Mouse (Mus musculus): ENCODE data around the gene Pea15a.

Pea15a gene

DNA sequence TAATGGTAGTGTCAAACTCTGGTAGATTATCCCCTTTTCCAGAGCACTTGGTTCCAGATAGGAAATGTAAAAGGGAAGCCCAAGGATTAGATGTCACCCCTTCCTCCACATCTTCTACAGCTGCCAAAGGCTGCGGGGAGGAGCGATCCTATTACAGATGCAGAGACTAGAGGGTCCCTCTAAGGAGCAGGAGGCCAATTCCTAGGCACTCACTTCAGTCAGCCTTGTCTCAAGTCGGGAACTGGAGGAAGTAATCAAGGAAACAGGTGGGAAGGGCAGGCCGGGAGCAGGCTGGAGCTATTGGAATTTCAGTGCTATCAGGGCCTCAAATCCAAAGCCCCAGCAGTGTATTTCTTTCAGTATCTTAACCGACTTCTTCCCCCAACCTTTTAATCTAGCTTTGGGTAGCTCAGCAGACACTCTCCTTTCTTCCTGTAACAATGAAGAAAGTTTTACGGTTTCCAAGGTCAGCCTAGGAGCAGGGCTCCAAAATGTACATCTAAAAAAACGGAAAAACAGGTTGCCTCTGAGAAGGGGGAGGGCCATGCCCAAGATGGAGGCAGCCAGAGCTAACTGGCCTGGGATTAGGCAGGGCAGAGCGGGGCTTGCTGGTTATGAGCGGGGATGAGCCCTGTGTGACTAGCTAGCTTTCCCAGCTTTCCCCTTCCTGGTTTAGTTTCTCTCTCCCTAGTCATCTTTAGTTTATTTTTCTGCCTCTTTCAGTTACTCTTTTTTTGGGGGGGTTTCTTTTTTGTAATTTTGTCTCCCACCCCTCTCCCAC, 2.4 kb downstream of the Pea15a start:
- DNase-seq: peak; percentile 53 to 54

DNA sequence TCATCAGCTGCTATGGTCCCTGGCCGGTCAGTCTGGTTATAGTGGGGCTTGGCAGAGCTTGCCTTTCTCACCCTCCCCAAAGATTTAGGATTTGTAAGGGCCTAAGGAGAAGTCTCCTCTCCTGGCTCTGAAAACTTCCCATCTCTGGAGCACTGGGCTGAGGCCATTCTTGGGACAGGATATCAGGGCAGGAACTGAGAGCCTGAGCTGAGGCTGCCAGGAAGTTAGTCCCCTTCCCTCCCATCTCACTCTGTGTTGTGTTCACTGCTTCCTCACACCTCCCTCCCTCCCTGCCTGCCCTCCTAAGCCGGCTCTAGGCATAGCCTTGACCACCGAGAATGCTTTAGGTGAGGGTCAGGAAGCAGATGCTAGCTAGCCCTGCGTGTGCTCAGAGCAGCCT, 3.0 kb downstream of the Pea15a start:
- peak; percentile 38 to 42 for DNase-seq

DNA sequence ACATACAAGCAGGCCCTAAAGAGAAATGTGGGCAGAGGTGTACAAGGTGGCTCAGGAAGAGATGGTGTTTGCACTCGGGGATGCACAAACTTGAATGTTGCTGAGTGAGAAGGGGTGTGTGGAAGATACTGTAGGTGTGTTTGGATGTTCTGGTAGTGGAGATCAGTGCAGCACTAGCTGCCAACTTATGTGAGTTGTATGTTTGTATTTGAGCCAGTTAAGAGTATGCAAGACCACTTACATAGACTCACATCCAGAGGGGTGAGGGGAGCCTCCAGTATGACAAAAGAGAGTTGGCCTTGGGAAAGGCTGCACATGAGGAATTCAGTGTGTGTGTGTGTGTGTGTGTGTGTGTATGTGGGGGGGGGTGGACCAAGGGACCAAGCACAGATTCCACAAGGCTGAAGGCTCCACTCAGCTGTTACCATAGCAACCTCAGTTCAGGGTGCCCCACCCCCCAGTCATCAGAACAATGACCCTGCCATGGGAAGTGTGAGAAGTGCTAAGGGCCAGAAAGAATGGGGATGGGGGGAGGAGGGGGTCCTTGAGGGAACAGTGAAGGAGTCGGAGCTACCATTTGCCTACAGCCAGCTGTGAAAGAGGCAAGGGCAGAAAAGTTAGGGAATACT, 3.6 kb downstream of the Pea15a start:
- DNase-seq: peak; percentile 50 to 59

DNA sequence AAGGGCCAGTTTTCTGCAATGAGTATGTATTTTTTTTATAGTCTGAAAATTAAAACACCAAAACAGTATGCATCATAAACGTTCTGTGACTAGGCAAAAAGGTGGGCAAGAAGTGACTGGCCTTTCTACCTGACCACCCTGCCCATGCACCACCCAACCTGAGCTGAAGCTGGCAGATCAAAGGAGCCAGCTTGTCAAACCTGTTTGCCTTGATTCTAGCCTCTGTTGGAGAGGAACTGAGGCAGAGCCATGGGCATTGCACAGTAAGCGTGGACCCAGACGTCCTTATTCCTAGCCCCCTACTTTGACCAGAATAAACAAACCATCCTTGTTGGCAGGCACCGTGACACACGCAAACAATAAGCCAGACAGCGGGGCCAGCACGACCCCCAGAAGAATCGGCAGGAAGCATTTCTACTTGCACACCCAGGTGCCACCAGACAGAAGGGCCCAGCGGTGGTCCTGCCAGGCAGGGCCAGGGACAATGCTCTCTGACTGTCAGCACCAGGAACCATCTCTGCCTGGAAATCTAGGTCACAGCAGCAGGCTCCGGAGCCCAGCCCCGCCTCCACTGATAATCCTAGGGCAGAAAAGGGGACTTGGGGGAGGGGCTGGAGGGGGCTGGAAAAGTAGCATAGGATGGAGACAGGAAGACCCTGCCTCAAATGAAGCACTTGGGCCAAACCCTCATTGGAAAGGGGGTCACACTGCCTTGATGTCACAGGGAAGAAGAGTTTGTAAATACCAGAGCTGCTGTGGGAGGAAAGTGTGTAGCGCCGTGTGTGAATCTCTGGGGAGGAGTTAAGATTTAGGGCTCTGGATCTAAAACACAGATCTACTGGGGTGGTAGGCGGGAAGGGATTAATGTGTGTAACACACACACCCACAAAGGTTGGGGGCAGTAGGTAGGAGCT, 4.4 kb downstream of the Pea15a start:
- DNase-seq: peak; percentile 87 to 89

DNA sequence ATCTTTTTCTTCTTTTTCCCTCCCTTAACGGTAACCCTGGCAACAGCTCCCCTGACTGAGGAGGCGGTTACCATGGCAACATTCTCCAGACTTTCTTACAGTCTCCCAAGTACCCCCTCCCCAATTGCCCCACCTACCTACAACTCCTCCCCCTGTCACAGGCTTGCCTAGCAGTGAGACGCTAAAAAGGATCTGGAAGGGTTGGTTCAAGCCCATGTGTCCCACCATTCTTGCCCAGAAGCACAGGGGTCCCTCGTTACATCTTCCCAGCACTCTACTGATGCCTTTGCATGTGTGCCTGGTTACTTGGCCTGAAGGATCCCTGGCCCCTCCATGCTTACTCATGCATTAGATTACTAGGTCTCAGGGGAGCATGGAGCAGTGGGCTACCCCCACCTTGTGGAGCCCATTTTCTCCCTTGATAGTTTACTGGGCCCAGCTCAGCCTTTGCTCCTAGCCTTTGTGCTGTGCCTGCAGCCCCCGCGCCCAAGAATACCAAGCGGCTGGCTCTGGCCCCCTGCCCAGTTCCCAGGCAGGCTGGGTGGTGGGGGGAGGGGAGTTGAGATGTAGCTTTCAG, 5.6 kb downstream of the Pea15a start:
- DNase-seq: peak; percentile 85 to 89

DNA sequence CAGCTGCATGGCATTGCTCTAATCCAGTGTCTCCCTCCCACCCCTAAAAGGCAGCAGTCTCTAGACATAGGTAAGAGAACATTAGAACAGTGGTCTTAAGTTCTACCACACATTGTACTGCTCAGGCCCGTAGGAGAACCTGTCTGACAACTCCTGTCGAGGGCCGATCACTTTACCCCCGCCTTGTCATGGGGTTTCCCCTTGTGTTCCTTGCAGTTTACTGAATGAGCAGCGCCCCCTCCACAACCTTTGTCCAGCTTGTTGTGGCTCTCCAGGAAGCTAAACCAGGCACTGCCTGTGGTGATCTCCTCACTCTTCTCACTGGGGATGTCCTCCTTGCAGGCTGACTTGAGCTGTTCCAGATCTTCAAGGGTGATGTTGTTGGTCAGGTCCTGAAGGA, 6.4 kb downstream of the Pea15a start:
- no peak for DNase-seq

DNA sequence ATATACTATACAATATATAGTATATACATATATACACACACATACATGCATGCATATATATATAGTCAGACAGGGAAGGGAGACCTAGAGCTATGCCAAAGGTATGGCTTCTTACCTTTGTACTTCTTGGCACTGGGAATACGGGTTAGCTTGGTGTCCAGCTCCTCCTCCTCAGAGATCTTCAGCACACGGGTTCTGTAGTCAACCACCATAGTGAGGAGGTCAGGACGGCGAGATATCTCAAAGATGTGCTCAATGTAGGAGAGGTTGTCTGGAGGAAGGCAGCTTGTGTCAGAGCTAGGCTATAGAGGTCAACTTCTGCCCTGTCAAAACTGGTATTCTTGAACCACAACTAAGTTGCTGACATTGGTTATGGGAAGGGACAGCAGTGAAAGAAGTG, 7.6 kb downstream of the Pea15a start:
- DNase-seq: no peak

DNA sequence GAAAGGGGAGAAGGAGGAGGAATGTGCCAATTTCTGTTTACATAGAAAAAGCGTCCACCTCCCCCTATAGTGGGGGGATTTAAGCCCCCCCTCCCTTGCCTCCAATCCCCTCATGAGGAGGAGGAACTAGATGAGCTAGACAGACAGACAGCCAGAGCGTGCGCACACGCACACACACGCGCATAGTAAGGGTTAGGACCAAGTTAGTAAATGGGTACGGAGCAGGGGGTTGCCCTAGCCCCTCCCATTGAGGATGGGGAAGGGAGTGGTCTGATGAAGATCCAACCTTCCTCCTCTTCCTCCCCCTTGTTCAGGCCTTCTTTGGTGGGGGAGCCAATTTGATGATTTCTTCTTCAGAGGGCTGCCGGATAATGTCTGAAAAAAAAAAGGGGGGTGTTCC, 8.3 kb downstream of the Pea15a start:
- no peak for DNase-seq

DNA sequence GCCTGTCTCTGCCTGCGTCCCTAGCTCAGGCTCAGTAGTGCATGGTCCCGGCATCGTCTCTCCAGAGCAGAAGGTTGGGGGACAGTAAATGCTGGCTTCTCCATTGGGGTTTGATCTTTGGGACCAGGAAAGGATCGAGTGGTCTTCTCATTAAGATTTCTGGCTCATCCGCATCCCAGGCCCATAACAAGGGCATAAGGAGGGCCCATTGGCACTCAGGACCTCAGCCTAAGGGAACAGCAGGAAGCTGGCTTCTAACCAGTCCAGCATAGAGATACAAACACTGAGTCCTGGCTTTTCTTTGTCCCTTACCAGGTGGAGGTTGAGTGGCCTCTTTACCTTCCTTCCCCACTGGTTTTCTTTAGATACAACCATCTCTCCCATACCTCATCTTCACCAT, 8.8 kb downstream of the Pea15a start:
- DNase-seq: peak; percentile 56 to 72

DNA sequence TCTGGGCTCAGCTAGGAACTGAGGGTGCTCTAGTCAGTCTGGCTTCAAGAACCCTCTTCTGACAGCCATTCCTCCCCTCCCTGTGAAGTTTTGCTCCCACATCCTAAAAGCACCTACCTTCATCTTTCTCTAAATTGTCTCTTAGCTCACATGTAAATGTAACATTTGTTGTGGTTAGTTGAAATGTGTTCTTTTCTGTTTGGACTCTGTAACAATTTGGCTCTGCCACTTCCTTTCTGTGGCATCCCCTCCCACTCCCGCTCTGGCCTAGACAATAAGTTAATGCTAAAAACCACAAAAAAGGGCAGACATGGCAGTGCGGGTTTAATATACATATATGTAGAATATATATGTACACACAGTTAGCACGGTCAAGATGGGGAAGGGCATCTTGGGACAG, 9.5 kb downstream of the Pea15a start:
- DNase-seq: no peak

DNA sequence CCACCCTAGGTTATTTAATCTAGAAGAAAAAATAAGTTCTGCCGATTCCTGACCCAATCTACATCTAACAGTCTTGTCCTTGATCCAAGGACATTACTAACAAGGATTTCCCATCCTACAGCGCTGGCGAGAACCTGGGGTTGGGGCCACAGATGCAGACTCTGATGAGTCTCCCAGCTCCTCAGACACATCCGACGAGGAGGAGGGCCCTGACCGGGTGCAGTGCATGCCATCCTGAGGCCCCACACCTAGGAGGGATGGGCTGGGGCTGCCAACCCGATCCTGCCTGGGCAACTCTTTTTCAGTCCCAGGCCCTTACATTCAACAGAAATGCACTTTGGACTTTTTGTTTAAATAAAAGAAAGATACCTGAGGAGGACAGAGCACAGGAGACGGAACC, 12.2 kb downstream of the Pea15a start:
- DNase-seq: no peak

DNA sequence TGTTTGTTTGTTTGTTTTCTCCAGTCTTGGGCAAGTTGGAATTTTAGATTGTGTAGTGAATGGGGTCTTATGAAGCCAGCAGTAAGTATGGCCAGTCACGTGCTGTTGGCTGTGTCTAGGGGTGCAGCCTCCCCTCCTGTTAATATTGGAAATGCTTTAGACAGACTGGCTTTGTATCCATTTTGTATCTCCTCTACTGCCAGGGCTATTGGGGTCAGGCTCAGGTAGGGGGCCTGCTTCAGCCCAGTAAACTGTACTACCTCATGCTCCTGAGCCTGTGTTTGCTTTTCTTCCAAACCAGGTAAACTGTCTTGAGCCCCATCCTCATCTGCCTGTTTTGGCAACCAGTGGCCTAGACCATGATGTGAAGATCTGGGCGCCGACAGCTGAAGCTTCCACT, 14.4 kb downstream of the Pea15a start:
- DNase-seq: no peak

DNA sequence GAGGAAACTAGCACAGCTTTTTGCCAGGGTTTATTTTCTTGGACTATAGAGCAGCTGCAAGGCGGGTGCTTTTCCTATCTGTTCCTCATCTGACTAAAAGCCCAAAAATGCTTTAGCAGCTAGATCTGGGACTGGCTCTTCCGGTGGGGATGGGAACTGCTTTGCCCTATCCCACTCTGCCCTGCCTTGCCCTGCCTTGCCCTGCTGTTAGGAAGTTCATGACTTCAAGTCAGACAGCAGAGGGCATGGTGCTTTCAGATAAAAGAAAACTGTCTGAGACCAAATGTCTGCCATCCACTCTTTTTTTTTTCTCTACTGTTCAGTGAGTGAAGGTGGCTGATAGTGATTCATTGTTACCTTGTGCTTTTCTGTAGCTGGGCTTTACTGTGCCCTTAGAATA, 15.0 kb downstream of the Pea15a start:
- DNase-seq: no peak

DNA sequence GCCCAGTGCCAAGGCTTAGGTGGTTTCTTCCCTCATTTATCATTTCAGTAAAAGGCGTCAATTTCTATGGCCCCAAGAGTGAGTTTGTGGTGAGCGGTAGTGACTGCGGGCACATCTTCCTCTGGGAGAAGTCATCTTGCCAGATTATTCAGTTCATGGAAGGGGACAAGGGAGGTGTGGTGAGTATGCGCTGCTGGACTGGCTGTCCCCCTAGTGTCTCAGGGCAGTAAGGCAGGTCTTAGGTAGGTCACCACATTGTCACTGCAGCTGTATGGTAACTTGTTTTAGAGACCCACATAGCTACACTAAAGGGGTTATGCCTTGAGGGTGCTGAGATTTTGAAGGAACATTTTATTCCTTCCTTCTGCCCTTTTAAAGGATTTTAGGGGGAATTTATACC, 17.7 kb downstream of the Pea15a start:
- peak in 1 of 2 experiments; percentile 65 for DNase-seq

DNA sequence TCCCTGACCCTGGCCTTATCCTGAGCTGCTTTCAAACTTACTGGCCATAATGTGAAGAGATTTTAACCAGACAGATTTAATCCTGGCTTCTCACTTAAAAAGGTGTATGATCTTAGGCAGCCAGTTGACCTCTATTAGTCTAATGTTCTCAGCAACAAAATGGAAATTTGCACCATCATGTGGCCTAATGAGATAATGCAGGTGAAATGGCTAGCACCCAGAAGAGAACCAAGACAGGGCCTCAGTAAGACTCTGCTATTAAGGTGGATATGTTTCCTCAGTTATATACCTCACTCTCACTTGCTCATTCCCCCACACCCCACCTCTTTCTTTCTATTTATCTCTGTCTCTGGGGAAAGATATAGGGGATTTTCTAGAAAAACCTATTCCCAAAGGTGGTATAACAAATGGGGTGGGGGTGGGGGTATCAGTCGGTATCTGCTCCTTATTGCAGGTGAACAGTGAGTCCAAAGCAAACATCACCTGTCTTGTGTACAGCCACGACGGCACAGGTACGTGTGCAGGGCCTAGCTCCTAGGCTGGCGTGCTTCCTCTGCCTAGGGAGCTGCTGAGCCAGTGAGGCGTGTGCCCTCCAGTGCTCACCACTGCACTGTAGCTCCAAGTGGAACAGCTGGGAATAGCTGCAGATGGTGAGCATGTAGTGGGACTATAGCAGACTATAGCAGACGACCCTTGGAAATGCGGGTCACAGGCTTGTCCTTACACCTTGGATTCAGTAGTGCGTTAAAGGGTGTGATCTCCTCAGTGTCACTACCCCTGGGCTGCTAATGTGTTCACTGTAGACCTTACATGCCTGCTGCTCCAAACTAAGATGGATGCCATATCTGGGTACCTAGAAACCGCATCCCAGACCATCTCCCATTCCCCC, 20.0 kb downstream of the Pea15a start:
- no peak for DNase-seq

DNA sequence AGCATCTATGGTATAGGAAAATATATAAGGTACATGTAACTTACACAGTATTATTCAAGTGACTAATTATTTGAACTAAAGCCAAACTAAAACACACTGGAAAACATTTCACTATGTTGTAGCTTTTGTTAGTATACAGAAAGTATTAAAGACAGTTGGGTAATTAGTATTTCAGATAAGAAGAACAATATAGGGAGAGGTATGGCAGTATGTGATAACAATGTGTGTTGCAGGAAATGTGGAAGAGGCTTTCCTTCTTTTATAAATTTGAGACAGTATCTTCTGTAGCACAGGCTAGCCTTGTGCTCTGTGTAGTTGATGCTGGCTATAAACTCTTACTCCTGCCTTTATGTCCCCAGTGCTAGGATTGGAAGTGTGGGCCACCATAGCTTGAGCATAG, 22.7 kb downstream of the Pea15a start:
- DNase-seq: no peak

DNA sequence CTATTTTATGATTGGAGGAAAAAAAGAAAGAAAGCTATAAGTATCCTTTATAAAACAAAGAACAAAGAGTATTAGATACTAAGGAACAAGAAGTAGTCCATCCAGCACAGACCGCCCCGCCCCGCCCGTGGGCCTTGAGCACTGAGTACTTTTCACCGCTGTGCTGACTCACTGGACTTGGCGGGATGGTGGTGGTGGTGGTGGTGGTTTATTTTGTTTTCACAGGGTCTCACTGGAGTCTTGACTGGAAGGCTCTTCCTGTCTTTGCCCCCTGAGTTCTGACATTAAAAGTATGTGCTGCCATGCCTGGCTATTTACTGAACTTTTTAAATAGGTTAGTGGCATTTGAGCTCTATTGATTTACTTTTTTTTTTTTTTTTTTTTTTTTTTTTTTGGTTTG, 23.5 kb downstream of the Pea15a start:
- no peak for DNase-seq

DNA sequence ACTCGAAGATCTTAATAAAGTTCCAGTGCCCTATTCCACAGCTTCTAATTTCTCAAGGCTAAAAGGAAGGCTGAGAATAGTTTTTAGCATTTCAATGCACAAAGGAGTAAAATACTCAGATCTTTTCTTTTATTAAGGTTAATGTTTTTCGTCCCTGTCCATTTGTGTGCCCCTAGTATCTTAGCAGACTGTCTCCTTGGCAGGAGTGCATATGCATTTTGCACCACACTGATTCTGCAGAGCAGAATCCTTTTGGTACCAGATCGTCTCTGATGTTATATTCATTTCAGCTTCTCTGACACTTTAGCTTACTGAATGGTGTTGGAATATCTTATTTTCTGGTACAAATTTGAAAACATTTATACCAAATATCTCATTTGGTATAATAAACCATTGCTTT, 24.8 kb downstream of the Pea15a start:
- DNase-seq: no peak

DNA sequence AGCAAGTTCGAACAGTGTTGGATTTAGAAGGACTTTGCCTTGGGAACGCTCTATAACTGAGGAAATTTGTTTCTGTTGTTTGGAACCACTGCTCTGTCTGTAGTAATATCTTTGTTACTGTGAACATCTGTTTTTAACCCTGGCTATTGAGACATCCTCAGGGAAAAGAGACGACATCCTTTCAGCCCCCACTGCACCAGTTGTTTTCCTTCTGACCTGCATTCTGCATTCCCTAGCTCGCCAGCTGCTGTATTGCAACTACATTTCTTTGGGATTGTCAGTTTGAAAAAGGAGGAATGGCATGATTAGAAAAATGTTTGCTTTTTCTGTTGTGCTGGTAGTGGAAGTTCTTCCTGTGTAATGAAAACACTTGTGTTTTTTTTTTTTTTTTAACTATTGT, 25.7 kb downstream of the Pea15a start:
- no peak for DNase-seq

DNA sequence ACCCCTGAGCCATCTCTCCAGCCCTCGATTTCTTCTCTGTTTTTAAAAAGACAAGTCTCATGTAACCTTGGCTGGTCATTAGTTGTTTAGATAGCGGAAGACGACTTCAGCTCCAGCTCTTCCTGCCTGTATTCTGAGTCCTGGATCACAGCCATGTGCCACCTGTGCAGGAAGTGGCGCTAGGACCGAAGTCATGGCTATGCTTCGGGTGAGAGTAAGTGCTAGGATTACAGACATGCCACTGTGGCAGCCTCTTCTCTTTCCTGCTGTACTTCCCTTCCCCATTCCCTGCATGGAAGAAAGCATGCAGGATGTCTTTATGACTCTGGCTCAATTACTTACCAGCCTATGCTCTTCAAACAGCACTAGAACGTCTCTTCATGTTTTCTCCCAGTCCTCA, 27.5 kb downstream of the Pea15a start:
- peak; percentile 41 to 46 for DNase-seq

DNA sequence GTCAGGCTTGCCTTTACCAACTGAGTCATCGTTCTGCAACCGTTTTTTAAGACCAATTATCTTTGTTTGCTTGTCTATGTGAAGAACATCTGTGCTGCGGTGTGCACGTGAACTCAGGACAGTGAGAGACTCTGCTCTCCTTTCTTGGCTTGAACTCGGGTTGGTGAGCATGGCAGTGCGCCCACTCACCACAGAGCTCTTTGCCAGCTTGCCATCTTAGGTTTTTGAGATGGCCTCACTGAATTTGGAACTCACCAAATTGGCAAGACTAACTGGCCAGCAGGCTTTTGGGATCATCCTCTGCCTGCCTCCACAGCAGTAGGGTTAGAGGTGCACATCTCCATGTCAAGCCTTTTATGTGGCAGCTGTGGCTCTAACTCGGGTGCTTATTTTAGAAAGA, 28.8 kb downstream of the Pea15a start:
- peak in 1 of 2 experiments; percentile 36 for DNase-seq

DNA sequence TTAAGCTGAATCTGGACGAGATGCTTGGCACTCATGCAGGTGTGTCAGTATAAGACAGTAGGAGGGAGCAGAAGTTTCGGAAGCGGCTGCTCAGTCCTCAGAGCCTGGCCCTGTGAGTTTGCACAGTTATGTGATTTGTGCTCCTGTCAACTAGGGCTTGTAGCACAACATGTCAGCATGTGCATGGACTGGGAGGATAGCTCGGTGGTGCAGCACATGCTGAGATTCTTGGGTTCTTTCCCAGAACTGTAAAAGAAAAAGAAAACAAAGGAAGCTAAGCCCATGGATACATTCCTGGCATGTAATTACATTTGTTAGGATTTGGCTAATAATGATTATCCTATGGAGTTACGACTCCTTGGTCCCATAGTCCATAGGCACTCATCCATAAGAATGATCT, 33.4 kb downstream of the Pea15a start:
- no peak for DNase-seq
